Mouse (Mus musculus) heart, adult 2 months (tissue): ENCODE data around the gene Zfp644.

ENCODE experiments used
- CTCF ChIP-seq: fragments of 200-600 bp; IDR thresholded peaks from 2 replicates; pipeline ENCODE4 v1.8.1; 2022; ENCODE audit warnings: antibody characterized with exemption, mild to moderate bottlenecking, moderate library complexity
- EP300 ChIP-seq: fragments of 200-500 bp; IDR thresholded peaks from 2 replicates; pipeline ENCODE4 v1.6.1; 2011; ENCODE audit warnings: low read depth, low read length, control low read depth; ENCODE audit not compliant: insufficient read depth
- POLR2A ChIP-seq: fragments of 200-500 bp; IDR thresholded peaks from 2 replicates; pipeline ENCODE4 v1.6.1; 2011; ENCODE audit warnings: mild to moderate bottlenecking, low read depth, low read length, control low read depth; ENCODE audit not compliant: insufficient read depth

DNA sequence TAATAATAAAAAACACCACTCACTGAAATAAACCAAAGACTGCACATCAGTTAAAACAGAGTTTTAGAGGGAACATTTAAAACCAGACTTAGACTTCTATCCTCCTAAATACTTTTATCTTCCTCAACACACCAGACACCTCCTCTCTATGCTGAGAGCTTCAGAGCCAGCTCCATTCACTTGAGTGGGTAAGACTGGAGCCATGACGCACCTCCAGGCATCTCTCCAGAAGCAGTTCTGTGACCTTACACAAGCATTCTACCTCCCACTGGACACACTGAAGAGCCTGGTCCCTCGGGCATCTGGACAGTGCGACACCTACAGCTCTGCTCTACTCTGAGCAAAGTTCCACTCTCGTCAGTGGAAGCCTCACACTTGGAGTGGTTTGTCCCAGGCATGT is 73.8 kb downstream of the Zfp644 start:
- TF ChIP-seq CTCF = no peak
- no peak for TF ChIP-seq EP300
- TF ChIP-seq POLR2A = no peak
